Mouse (Mus musculus) erythroblast, embryonic 14.5 days (primary cell): ENCODE data around the gene Cep95.

ENCODE experiments used
- GATA1 ChIP-seq: IDR thresholded peaks from 2 replicates; pipeline ENCODE4 v1.6.1; 2012; ENCODE audit warnings: low read length, inconsistent platforms, mixed read lengths
- TAL1 ChIP-seq: IDR thresholded peaks from 3 replicates; pipeline ENCODE4 v1.6.1; 2012; ENCODE audit warnings: low read length, inconsistent platforms, mixed read lengths

DNA sequence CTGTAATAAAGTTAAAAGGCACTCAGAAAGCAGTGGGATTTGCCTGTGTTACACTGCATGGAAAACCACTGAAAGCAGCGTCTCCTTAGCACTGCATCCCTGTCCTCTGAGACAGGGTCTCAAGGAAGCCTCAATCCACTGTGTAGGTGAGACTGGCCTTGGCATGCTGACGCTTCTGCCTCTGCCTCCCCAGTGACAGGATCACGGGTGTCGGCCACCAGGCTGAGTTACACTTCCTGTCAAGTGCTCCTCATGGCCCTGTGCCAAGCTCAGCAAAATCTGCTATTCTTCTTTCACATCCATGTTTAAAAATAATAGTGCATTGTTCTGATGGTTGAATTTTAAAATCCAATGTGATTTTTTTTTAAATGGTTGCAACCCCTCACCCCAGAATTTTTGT, 31.9 kb downstream of the Cep95 start:
- TF ChIP-seq TAL1 (no peak), GATA1 (no peak)
